Mouse (Mus musculus): ENCODE data around the gene Brap. TPM values are rescaled to one million over a fixed set of nuclear protein-coding genes. Genes with fewer than 3 reads are reported as not detected.
"Not testable (repeated sequence)": the region's sequence is repeated elsewhere in the genome, so short reads cannot be mapped to it uniquely, and the experiment has no call there.

The Brap gene
- 39.4 and 42.1 TPM in 2 replicates for total RNA-seq (2014; fragmentation: Nextera tagmentation)
- 50.6 and 56.0 TPM in 2 replicates for total RNA-seq (2017)

DNA sequence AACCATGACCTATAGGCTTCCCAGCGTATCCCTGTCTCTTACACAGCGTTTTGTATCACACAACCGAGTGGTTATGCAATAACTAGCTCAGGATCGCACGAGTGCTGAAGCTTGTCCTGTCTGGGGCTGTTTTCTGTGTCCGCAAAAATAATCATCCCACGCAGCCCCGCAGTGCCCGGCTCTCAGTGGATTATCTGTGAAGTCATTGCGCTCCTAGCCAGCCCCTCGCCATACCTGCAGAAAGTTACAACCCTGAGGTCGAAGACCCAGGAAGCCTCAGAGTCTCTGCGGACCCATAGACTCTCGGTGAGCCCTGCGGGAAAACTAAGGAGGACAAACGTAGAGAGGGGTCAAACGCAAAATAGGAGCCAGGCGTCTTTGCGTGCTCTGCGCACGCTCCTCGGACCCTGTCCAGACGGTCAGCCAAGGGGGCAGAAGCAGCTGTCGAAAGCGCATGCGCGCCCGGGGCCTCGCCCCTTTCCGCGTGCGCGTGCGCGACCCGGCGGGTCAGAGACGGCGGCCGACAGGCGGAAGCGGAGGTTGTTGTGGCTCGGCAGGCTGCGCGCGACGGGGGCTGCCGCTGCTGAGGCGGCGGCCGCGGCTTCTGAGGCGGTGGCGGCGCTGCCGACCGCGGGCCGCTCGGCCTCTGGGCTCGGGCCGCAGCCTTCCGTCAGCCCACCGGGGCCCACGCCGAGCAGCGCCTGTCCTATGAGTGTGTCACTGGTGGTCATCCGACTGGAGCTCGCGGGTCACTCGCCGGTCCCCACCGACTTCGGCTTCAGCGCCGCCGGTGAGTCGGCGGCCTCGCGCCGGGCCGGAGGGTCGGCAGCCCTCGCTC is at the start of gene Brap, which contains the start of gene Acad10:
Gene Brap, plus strand, starts transcription at position 505 of the 838 bp plus-strand sequence.
Gene Acad10, minus strand, starts transcription at position 456 of the 838 bp plus-strand sequence.
- ATAC-seq (replicated peaks; ENCODE audit: poor library complexity, severe bottlenecking): peak; percentile 78

DNA sequence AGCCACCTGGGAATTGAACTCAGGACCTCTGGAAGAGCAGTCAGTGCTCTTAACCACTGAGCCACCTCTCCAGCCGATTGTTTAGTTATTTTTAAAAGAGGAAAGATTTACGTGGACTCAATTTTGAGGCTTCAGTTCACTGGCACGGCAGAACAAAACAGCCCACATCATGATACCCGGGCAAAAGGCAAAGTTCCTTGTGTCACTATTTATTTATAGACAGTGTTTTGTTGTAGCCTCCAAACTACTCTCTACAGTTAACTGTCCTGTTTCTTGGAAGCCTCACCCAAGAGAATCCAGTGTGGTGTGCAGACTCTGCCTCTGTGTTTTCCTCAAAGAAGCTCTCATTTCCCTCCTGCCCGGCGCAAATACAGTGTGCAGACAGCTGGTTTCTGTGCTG is 48.3 kb upstream of the Brap start:
- no peak for ATAC-seq (replicated peaks; ENCODE audit: poor library complexity, severe bottlenecking)

DNA sequence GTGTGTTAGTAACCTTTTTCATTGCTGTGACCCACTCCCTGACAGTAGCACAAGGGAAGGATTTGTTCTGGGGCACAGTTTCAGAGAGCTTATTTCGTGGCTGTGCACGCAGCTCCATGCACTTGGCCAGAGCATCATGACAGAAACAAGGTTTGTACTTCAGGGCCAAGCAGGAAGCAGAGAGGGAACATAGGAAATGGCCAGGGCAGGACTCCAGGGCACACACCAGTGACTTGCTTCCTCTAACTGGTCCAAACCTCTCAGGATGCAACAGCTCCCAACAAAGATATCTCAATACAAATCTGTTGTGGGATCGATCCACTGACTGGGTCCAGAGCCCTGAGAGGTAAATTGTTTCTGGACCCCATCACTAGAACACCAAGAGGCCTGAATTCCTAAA is 45.4 kb upstream of the Brap start:
- not testable (repeated sequence) for ATAC-seq (replicated peaks; ENCODE audit: poor library complexity, severe bottlenecking)

DNA sequence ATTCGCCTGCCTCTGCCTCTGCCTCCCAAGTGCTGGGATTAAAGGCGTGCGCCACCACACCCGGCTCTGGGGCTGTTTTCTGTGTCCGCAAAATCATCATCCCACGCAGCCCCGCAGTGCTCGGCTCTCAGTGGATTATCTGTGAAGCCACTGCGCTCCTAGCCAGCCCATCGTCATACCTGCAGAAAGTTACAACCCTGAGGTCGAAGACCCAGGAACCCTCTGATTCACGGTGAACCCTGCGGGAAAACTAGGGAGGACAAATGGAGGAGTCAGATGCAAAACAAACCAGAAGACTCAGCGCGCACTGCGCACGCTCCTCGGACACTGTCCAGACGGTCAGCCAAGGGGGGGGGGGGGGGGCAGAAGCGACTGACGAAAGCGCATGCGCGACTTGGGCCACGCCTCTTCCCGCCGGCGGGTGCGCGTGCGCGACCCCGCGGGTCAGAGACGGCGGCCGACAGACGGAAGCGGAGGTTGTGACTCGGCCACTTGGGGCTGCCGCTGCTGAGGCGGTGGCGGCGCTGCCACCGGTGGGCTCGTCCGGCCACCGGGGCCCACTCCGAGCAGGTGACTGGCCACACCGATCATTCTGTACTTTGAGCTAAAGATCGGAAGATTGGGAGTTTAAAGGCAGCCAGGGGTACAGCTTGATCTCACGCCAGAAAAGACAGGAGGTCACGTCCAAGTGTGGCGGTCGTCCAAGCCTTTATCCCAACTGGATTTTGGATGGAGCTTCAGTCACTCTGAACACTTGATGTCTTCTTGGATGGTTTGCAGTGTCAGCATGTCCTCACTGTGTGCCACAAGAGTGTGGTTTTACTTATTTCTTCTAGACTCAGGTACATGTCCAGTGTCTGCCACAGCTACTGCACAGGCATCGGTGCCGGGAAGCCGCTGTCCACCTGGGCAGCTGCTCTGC is 41.5 kb upstream of the Brap start, which contains the start of gene Acad12:
Gene Acad12, minus strand, starts transcription at position 347 of the 922 bp plus-strand sequence.
- peak; percentile 91 for ATAC-seq (replicated peaks; ENCODE audit: poor library complexity, severe bottlenecking)

DNA sequence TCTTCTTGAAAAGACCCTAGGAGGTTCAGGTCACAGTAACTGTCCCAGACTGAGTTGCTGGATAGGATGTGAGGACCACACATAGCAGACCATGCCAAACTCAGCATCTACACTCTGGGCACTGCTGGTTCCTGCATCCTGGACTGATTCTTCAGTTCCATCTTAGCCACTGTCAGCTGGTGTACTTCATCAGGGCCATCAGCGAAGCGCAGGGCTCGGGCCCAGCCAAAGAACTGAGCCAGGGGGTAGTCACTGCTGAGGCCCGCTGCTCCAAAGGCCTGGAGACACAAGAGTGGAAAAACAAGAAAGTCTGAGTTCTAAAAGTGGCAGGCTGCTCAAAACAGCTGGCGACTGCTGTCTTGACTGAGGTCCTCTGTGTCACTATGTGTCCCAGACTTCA is 39.3 kb upstream of the Brap start:
- ATAC-seq (replicated peaks; ENCODE audit: poor library complexity, severe bottlenecking): no peak

DNA sequence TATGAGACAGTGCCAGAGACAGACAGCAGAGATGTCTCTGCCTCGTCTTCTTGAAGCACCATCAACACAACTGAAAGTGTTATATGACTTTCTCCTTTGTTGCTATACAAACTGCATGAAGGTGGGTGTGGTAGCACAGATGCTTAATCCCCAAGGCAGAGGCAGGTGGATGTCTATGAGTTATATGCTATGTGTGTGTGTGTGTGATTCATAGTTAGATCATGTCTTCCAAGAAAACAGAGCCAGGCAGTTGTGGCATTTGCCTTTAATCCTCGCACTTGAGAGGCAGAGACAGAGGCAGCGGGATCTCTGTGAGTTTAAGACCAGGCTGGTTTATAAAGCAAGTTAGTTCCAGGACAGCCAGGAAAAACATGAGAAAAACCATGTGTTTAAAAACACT is 37.1 kb upstream of the Brap start:
- no peak for ATAC-seq (replicated peaks; ENCODE audit: poor library complexity, severe bottlenecking)

DNA sequence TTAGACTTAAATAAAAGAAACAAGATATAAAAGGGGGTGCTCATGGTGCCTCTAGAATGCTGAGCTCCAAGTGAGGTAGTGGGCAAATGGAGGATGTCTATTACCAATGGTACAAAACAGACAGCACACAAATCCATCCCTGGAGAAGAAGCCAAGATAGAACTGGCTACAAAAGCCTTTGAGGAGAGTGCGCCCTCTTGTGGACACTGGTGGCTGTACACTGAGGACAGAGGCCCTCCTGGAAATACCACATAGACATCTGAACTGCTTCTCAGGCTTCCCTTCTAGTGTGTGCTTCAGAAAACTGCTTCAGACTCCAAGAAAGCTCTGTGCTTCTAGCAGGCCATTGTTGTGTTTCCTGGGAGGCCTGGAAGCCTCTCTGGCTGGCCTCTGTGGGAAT is 32.5 kb upstream of the Brap start:
- peak; percentile 69 for ATAC-seq (replicated peaks; ENCODE audit: poor library complexity, severe bottlenecking)

DNA sequence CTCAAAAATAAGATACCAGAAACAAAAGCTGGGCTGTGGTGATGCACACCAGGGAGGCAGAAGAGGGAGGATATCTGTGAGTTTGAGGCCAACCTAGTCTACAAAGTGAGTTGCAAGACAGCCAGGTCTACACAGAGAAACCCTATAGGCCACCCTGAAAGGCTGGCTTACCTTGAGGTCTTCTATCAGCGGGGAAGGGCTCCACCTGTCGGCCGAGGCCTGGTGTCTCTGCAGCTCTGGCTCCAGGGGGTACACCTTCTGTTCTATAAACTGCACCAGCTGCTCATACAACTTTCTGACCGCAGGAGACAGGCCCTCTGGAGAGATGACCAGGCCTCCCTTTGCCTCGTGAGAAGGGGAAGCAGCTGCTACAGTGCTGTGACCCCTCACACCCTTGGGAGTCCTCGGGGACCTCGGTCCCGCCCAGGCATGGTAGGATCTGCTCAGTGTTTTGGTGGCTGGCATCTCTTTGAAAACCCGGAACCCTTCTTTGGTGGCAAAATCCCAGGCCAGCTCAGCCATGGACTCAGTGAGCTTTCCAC is 29.2 kb upstream of the Brap start:
- not testable (repeated sequence) for ATAC-seq (replicated peaks; ENCODE audit: poor library complexity, severe bottlenecking)

DNA sequence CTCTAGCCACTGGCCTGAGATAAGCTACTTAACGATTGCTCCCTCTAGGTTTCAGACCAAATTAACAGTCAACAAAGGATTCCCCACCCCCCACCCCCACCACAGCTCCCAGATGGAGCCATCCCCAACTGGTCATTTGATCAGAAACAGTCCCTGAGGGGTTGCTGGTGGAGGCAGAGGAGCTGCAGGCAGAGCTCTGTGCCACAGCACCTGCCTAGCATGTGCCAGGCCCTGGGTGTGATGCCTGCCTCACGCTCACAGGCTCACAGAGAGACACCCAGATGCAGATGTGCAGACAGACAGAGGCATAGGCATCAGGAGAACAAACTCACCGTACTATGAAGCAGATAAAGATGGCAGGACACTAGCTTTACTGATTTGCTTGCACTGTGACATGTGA is 27.6 kb upstream of the Brap start:
- ATAC-seq (replicated peaks; ENCODE audit: poor library complexity, severe bottlenecking): no peak

DNA sequence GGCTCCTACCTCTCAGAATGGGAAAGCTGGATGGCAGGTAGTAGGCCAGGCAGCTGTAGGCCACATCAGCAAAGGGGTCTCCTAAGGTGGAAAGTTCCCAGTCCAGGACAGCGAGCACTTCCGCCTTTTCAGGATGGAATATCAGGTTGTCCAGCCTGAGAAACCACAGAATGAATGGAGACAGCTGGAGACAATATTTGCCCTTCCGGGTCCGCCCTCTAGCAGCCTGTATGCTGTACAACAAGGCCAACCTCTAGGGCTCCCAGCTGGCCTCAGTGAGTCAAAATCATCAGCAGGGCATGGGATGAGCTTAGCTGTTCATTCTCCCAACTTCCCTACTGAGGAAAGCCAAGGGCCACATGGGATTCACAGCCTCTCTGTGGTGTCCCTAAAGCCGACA is 25.7 kb upstream of the Brap start:
- no peak for ATAC-seq (replicated peaks; ENCODE audit: poor library complexity, severe bottlenecking)

DNA sequence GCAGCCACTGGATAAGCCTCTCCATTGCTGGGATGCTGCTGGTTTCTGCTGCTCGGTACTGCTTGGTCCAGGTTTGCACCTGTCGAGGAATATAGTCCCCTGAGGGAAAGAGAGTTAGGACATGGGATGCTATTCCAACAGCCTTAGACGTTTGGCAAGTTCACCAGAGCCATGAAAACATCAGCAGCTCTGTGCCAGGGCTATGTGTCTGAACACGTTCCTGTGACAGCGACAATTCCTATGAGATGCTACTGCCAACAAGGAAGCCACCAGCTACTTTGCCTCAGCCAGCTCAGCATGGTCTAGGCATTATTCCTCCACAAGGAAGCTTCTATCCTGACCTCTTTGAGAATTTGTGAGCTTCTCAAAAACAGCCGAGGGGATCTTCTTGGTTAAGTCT is 23.1 kb upstream of the Brap start:
- ATAC-seq (replicated peaks; ENCODE audit: poor library complexity, severe bottlenecking): no peak

DNA sequence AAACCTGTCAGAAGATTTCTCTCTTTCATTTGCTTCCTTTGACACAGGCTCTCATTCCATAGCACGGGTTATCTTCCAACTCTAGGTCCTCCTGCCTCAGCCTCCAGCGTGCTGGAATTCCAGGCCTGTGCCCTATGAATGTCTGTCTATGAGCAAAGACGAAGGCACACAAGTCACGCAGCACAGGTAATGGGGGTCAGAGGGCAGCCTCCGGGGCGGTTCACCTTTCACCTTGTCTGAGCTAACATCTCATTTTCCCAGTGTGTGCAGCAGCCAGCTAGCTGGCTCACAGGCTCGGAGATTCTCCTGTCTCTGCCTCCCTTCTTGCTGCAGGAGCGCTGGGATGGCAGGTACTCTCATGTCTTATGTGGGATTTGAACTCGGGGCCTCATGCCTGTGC is 20.8 kb upstream of the Brap start:
- no peak for ATAC-seq (replicated peaks; ENCODE audit: poor library complexity, severe bottlenecking)

DNA sequence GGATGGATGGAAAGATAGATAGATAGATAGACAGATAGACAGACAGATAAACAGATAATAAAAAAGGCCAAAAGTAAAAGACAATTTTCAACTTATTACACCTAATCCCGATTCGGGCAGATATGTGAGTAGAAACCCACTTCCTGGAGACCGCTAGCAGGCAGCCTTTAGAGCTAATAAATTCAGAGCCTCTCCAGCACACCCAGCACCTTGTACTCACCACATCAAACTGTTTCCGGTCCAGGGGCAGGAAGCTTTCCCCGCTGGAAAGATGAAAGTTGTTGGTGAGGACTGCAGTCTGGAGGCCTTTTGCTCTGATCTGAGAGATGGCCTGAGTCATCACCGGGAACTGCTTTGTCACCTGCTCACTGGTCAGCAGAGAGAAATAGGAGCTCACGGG is 11.2 kb upstream of the Brap start:
- no peak for ATAC-seq (replicated peaks; ENCODE audit: poor library complexity, severe bottlenecking)

DNA sequence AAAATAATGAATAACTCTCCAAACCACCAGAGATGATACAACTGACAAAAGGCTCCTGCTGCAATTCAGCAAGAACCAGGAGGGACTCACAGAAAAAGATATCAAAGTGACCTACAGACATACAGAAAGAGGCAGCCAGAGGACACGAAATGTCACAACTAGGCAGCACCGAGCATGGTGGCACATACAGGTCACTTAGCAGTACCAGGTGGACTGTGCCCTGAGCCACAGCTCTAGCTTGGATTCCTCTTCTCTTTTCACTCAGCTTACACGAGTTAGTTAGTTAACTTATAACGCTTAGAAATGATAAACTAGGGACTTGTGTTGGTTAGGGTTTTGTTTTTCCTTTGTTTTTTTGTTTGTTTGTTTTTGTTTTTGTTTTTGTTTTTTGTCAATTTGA is 5.8 kb upstream of the Brap start:
- no peak for ATAC-seq (replicated peaks; ENCODE audit: poor library complexity, severe bottlenecking)

DNA sequence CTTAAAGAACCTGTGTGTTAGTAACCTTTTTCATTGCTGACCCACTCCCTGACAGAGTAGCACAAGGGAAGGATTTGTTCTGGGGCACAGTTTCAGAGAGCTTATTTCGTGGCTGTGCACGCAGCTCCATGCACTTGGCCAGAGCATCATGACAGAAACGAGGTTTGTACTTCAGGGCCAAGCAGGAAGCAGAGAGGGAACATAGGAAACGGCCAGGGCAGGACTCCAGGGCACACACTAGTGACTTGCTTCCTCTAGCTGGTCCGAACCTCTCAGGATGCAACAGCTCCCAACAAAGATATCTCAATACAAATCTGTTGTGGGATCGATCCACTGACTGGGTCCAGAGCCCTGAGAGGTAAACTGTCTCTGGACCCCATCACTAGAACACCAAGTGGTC is 3.5 kb upstream of the Brap start:
- ATAC-seq (replicated peaks; ENCODE audit: poor library complexity, severe bottlenecking): not testable (repeated sequence)

DNA sequence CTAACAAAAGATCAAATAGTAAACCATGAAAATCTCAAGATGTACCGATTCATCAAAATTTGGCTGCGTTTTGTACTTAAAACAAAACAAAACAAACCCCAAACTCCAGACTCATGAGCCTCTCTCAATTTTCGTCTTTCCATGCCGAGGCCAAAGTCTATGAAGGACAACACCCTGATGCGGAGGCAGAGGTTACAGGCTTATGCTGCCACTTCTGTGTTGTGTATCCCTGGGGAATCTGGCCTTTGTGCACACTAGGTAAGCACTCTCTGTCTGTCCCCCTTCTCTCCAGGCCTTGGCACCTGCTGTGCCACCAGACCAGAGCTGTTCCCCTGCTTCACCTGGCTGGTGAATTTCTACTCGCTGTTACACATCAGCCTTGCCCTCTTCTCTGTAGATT is 2.7 kb upstream of the Brap start:
- not testable (repeated sequence) for ATAC-seq (replicated peaks; ENCODE audit: poor library complexity, severe bottlenecking)

DNA sequence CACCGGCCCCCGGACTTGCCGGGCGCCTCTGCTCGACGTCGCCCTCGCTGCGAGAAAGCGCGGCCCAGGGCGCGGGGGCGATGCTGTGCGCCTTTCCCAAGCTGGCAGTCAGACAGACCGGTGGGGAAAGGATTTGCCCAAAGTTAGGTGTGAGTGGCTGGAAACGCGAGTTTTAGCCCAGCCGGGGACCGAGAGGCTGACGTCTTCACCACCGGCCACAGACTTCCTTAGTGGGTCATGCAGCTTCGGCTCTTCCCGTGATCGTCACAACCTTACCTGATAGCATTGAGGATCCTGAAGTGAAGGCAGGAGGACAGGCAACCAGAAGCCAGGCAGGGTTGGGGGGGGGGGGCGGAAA is 513 bp downstream of the Brap start:
- peak; percentile 18; the same call in 1 of the 2 replicates for ATAC-seq (replicated peaks; ENCODE audit: poor library complexity, severe bottlenecking)

DNA sequence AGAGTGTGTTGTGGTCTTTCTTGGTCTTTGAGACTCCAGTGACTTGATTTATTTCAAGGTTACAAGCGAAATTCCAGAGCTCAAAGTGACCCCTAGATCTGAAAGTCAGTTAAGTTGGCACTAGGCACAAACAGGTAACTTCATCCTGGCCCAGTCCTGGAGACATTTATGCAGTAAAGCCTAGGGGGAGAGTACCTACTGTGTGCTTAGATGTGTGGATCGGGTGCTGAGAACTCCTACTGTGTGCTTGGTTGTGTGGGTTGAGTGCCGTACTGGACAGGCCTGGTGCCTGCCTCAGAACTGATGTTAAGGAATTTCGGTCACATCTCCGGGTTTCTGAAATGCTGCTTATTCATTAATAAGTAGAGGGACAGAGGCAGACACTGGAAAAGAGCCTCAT is 1.1 kb downstream of the Brap start:
- ATAC-seq (replicated peaks; ENCODE audit: poor library complexity, severe bottlenecking): no peak

DNA sequence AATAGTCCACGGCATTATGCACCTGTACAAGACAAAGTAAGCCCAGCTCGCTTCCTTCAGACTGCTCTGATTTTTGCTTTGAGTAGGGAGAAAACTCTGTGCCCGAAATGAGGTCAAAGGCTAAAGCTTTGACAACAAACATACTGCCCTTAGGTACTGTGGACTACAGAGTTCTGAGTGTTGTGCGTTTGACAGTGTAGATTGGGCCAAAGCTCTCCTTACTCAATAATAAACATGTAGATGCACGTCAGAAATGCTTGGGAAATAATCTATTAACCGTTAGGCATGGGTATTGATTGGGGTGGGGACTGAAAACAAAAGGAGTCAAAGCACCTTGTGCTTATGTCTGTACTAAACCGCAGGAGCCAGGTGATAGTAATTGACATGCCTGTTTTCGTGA is 3.1 kb downstream of the Brap start:
- ATAC-seq (replicated peaks; ENCODE audit: poor library complexity, severe bottlenecking): no peak

DNA sequence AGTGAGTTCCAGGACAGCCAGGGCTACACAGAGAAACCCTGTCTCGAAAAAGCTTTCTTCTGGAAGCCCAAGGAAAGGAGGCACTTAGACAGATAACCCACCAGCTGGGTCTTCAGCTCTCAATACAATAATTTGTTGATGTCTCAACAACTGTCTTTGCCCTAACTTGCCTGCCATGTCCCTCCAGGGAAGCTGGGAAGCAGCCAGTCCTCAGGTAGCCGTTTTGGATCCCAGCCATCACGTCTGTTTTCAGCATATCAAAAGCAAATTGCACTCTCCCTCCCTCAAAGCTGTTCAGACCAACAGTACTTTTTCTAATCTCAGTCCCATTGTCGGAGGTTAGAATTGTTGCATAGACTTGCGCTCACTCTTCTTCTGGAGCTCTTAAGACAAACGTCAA is 3.7 kb downstream of the Brap start:
- ATAC-seq (replicated peaks; ENCODE audit: poor library complexity, severe bottlenecking): no peak

DNA sequence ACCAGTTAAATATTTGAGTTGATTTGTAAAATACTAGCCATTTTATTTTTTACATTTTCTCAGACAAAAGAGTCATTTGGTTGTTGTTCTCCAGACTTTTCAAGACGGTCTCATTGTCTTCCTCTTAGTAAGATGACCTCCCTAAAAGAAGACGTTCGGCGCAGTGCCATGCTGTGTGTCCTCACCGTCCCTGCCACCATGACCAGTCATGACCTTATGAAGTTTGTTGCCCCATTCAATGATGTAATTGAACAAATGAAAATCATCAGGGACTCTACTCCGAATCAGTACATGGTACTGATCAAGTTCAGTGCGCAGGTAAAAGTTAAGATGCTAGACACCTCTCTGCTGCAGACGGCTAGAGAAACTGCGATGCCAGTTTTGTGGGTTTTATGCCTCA is 4.6 kb downstream of the Brap start:
- ATAC-seq (replicated peaks; ENCODE audit: poor library complexity, severe bottlenecking): no peak
